Mouse (Mus musculus) adrenal gland (tissue): Measurements from ENCODE around the gene Enpp6.

Source experiments
- intact Hi-C: fragments of 180-260 bp; cut with DNase I; formaldehyde crosslinking; loops from one replicate; pipeline ENCODE4 v1.15.1; 2025
- long read RNA-seq, 2 experiments: library from polyadenylated mRNA; unstranded; transcript quantifications; one replicate each; pipeline ENCODE4 v2.0.0; 2020; ENCODE audit warnings: borderline replicate concordance in 1 of 2; ENCODE audit not compliant: insufficient replicate concordance in 1 of 2

The Enpp6 gene
- long read RNA-seq, experiment 1: 0 reads
- long read RNA-seq, experiment 2: 0 reads

DNA sequence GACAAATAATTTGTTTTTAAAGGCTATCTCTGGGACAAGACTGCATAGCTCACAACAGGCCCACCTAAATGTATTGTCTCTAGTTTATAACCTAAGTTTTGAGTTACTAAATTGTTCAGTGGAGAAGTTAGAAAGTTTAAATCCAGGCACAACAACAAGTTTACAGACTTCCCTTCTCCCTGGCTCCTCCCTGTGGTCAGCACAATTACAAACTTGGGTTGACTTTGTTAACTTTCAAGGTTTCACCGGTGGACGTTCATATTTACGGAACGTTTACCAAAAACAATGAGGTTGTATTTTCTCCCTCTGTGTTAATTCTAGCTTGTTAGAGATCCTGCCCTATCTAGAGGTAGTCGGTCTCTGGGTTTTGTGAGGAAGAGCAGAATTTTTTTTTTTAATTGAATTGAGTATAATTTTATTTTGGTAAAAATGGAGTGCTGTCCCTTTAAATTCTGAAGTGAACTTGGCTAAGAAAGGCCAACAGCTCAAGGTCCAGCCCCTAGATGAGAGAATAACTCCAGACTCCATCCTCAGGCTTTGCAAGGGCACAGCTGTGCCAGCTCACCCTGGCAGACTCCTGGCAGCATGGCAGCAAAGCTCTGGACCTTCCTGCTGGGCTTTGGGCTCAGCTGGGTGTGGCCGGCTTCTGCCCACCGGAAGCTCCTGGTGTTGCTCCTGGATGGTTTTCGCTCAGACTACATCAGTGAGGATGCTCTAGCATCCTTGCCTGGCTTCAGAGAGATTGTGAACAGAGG is at the start of gene Enpp6:
Gene Enpp6, plus strand, starts transcription at position 502 of the 755 bp plus-strand sequence.
- intact Hi-C loops: no loop called here

DNA sequence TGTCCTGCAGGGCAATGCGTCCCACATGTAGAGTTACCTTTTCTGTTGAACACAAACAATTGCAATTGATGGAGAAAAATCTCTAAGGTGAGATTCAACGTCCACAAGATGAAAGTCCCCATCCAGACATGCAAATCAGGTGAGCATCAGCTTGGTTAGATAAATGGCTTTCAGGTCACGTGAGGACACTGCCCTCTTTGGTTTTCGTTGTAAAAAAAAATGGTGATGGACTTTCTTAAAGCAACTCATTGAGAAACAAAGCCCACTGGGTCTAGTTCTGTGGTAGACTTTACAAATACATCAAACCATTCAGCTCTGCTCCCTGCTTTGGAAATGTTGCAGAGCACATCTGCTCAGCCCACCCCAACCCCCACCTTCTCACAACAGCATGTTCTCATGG is 48.5 kb upstream of the Enpp6 start:
- intact Hi-C loops: no loop called here

DNA sequence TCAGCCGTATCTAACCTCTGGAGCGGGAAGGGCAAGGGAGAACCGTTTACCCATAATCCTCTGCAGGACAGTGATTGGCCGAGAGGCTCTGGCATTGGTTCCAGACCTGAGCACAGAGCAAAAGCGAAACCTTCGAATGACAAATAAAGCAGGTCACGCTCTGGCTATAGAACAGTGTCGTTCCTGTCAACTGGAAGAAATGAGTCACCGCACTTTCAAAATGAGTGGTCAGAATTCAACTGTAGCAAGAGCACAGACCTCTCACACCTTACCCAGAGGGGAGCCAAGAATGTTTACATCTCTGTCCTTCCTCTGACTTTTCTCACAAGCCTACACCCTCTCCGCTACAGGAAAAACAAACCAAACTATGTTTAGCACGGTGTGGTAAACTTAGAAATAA is 45.4 kb upstream of the Enpp6 start:
- intact Hi-C loops: loop anchor here (5.0 kb wide), 1 partner anchor 204 kb away; the partner anchor contains the start of gene Irf2

DNA sequence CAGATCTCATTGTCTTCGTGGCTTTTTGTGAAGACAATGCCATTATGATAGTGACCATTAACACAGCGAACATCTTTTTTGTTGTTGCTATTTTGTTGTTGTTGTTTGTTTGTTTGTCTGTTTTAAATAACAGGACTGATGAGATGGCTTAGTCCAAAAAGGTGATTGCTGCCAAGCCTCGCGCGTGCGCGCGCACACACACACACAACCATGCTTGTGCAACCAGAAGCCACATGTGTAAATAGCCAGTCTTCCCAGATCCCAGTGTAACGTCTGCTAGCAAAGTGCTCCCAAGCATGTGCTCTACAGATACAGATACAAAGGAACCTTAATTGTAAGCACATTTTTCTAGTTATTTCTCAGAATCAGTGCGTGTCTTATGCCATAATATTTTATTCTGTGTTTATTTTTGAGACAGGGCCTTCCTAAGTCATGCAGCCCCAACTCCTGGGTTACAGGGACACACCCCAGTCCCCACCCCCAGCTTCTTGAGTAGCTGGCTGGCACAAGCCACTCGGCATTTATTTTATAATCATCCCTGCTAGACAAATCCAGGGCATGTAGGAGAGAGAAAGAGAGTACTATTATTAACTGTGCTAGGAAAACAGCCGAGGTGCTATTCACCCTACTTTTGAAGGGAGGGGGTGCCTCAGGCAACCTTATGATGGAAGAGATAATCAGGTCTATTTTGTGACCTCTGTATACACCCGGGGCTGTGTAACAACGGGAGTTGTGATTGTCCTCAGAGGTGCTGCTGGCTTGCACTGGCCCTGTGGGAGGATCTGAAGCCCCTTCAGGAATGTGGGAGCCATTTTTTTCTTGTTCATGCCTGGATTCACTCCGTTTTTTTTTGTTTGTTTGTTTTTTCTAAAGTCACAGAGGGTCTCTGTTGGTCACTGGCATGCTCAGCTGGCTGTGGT is 44.7 kb upstream of the Enpp6 start:
- intact Hi-C loops: loop anchor here (5.0 kb wide), 1 partner anchor 205 kb away; the partner anchor contains the start of gene Irf2

DNA sequence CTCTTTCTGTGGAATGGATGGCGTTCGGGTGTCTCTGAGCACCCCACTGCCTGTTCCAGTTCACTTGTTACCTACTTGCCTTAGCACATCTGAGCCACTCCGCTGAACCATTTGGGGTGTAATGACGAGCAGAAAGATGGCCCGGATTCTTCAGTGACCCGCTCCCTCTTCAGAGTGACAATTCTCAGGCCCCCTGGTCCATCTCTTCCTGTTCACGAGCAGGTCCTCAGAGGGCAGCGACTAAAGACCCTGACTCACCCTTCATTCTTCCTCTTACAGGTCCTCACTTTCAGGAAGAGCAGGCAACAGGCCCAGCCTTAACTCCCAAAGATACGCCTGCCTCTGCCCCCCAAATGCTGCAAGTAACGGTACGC is 44.0 kb upstream of the Enpp6 start:
- intact Hi-C loops: loop anchor here (5.0 kb wide), 1 partner anchor 205 kb away; the partner anchor contains the start of gene Irf2

DNA sequence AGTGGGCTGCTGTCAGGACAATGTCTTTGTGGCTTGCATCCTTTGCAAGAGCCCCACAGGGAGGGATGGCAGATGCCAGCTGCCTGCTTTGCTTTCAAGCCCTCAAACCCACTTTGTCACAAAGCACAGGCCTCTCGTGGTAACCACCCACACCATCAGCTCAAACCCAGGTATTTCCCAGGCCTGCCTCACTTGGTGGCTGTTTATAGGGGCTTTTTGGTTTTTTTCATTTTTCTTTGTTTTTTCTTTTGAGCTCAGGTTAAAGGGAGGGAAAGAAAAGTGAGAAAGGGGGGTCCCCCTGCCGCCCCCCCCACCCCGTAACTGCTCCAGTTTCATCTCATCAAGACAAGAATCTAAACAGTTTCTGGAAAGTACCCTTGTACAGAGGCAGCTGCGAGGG is 43.4 kb upstream of the Enpp6 start:
- intact Hi-C loops: loop anchor here (5.0 kb wide), 1 partner anchor 206 kb away; the partner anchor contains the start of gene Irf2

DNA sequence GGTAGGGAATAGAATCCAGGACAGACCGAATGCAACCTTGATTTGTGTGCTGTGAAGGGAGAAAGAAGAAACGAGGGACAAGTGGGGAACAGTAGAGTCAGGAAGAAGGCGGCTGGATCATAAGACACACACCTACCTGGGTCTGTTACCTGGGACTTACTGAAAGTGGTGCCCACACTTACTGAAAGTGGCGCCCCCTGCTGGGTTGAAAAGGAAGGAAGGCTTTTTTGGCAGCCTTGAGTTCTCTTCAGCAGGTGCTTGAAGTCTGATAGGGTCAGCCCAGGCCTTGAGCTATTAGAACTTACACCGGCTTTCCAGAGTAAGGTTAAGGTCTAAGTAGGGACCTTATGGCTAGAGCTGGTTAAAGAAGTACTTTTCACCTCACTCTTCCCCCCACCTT is 40.5 kb upstream of the Enpp6 start:
- intact Hi-C loops: no loop called here

DNA sequence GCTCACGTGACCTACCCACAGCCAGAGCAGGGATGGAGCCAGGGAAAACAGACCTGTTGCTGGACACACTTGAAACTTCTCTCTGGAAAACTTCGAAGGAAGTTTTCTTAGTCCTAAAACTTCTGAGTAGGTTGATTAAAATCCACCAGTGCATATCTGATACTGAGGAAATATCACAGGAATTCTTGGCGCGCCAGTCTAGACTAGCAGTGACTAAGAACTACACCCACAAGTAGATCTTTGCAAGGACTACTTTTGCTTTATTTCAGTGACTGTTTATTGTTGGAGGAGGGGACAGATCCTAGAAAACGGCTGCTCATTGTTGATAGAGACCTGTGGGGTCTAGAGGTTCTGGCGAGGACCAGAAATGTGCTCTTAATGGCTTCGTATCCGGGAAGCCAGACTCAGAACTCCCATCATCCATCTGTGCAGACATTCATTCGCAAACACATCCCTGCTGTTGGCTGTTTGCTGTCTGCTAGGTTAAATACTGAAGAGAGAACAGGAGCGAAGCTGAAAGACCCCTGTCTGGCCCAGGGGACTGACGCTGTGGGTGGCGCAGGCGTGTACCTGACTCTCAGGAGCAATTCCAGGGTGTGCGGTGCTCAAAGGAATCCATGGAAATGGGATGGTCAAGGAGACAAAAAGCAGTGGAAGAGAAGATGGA is 38.5 kb upstream of the Enpp6 start:
- intact Hi-C loops: no loop called here

DNA sequence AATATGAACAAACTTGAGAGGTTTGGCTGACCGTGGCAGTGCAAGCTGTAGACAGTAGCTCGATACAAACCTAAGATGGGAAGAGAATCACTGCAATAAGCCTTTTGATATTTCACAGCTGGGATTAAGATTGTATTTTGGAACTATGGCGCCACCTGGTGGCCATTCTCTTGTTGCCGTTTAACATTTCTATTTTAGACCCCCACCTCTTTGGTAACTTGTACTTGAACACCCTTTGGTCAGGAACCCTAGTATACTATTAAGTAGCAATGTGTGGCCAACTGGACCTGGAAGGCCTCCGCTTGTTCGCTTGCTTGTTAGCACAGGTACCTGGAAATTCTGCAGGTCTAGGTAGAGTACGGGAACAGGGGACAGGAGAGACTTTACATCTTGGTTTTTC is 33.2 kb upstream of the Enpp6 start:
- intact Hi-C loops: loop anchor here (5.0 kb wide), 1 partner anchor 391 kb away; no protein-coding TSS in a partner anchor

DNA sequence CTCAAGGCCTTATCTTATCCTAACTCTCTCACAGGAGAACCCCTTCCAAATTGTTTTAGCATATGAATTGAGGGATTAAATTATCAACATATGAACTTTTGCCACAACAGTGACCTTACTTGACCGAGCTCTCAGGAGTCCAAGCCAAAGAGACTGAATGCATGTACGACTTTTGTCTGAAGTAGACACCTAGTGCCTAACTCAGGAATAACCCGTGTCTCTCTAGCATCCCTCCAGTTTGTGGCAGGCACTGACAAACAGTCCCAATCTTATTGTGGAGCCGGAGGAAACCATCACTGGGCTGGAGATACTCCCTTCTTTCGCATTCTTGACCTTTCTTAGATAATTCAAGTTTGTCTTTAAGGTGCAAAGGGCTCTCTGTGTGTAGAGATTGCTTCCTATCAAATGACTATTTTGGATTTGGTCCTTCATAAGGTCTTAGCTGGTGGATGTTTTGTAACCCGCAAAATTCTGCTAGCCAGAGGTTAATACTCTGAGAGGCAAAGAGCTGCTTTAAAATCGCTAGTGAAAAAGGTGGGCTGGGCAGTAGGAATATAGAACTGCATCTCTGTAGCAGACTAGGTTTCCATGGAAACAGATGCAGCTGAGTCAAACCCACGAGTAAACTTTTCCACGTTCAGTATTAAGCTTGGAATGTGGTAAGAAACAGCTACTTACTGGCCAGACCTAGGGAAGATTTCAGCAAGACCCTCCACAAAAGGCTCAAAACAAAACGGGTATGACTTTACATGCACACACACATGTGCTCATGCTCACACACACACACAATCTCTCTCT is 23.9 kb upstream of the Enpp6 start:
- intact Hi-C loops: no loop called here

DNA sequence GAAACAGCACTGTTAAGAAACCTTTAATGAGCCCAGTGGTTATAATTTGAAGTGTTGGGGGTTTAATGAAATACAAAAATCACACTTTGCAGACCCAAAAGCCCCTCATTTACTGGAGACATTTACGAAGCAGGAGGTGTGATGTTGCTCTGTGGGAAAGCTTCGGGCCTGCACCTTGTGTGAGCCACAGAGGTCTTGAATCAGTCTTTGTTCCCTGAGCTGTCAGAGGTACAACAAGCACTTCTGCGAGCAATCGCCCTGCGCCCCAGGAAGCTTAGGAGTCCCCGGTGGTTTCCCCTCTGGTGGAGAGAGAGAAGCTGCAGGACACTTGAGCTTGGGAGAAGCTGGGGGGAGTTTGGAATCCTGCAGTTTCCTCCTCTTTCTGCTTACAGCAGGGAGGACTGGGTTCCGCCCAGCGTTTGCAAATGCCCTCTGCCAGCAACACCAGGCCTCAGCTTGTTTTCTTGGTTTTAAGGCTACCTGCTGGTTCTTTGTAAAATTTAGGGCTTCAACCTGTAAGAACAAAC is 23.0 kb upstream of the Enpp6 start:
- intact Hi-C loops: no loop called here

DNA sequence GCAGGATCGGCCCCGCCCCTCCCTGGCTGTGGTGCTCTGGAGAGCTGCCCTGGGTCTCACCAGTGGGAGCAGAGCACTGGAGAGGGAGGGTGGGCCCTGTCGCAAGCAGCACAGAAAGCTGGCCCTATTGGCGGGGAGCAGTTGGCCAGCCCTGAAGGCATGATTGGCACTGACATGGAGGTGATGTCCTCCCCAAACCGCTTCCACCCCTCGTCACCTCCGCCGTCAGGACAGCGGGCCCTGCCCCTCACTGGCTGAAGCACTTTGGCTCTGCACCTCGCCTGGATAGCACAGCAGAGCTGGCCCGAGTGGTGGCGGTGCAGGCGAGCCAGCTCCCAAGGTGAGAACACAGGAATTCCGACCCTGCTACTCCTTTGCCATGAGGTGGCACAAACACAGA is 20.9 kb upstream of the Enpp6 start:
- intact Hi-C loops: loop anchor here (5.0 kb wide), 1 partner anchor 406 kb away; no protein-coding TSS in a partner anchor

DNA sequence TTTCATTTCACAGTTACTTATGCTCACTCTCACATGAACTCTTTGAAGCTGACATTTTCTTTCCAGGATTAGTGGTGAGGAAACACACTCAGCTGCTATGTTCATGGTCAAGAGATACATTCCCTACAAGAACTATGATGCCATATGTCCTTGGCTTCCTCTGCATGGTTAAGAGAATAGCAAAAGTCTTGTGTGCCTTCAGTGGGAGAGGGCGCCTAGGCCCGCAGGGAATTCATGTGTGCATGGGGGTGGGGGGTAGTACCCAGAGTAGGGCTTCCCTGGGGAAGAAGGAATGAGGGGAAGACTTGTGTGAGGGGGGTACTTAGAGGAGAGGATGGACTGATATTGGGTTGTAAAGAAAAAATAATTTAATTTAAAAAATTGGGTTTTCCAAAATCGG is 18.0 kb upstream of the Enpp6 start:
- intact Hi-C loops: loop anchor here (5.0 kb wide), 1 partner anchor 404 kb away; no protein-coding TSS in a partner anchor

DNA sequence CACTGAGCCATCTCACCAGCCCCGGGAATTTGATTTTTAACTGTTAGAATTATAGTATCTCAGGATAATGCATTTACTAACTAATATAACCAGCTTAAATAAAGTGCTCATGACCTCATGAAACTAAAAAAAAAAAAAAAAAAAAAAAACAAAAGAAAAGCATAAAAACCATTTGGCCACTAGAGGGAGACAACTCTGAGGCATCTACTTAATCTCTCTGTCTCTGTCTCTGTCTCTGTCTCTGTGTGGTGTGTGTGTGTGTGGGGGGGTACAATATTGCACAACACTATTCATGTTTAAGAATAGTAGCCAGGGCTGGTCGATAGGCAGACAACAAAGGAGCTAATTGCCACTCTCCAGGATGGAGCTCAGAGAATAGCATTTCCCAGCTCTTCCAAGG is 17.3 kb upstream of the Enpp6 start:
- intact Hi-C loops: loop anchor here (5.0 kb wide), 1 partner anchor 403 kb away; no protein-coding TSS in a partner anchor

DNA sequence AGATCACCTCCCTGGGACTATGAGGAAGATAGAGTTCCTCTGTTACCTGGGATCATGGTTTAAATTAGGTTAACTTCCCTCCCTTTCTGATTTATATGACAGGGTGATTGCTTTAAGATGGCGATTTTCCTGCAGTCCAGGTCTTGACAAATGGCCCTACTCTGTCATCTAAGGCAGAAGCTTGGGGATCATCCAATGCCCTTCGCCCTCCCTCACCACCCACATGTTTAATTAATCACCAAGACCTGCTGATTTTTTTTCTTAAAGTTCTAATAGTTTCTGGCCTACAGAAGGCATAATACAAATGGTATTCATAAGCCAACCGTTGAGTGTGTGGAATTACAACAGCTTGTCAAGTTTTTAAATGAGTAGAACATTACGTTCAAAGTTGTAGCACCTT is 9.3 kb upstream of the Enpp6 start:
- intact Hi-C loops: no loop called here

DNA sequence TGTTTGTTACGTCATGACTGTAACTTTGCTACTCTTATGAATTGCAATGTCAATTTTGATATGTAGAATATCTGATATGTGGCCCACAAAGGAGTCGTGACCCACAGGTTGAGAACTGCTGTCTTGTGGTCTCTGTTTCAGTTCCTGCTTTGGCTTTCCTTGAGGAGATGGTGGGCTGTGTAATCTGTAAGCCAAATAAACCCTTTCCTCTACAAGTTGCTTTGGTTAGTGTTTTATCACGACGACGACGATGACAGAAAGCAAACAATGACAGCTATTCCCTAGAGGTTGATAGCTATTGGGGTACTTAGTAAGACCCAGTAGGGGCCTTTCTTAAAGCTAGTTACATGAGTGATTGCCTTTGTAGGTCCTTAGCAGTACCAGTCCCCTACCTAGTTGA is 4.5 kb upstream of the Enpp6 start:
- intact Hi-C loops: no loop called here

DNA sequence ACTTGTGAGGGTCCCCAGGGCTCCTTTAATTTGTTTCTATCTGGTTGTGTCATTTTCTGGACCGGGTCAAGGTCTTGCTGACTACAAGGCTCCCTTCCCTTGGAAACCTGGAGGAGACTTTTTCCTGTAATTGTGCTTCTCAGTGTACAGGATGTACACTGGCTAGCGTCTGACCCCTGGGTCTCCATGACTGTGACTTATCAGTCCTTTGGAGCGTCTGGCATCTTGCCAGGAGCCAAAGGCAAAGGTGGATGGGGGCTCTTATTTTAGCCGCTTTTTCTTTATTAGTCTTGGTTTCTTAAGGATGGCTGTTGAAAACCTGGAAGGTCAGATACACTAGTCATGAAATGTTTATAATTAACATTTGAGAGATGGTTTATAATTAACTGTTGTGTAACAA is 3.9 kb upstream of the Enpp6 start:
- intact Hi-C loops: no loop called here

DNA sequence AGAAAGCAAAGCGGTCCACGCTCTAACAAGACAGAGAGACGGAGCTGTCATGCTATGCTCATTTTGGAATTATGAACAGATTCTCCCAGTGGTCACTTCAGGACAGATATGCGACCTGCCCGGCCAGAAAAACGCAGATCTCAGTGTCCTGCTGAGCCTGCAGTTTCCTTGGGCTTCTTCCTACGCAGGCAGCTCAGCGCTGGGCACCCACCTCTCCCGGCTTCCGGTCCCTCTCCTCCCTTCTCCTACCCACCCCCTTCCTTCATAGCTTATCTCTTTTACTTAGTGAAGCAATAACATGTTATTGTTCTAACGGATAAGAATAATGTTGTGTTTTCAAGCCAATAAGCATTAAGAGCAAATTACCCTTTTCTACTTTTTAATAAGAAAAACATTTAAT is 2.0 kb upstream of the Enpp6 start:
- intact Hi-C loops: no loop called here

DNA sequence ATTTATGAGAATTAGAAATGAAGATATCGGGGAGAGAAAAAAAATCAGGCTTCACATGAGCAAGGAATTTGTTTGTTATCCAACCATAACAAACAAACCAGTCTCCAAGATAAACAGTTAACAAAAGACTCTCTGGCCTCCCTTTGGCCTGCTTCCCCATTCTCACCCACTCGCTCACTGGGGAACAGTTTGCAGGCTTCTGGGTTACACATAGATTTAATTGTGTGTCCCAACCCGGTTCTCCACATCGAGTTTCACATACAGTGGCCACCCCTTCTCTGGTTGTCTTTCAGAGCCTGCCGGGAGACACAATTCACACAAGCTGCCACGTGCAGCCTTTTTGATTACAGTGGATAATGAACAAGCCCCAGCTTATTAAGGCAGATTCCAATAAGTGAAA is 1.7 kb downstream of the Enpp6 start:
- intact Hi-C loops: no loop called here

DNA sequence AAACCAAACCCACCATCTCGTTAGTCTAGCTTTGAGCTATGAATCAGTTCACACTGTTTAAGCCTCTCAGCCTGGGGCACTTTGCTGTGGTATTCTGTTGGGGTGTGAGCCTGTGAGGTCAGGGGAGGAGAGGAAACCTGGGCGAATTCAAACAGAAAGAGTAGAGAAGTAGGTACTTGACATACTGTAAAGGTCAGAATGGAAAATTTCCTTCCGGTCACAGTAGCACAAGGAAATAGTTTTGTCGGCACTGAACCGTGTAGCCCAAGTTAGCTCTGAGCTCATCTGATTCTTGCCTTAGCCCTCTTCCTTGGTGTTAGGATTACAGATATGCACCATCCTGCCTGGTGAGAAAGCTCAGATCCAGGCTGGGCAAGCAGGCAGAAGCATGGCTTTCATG is 4.4 kb downstream of the Enpp6 start:
- intact Hi-C loops: no loop called here
